Mouse (Mus musculus) liver, embryonic 14.5 days (tissue): Measurements from ENCODE around the gene Prkg1. TPM values are rescaled to one million over a fixed set of nuclear protein-coding genes. Genes with fewer than 3 reads are reported as not detected.

Source experiments
- ATAC-seq: fragments of 200-750 bp; cut with Nextera tagmentation; 2 replicates; pipeline ENCODE4 v1.8.0; 2017; ENCODE audit warnings: moderate number of reproducible peaks, mild to moderate bottlenecking, moderate library complexity; ENCODE audit not compliant: insufficient read depth
- DNase-seq, 3 experiments: peaks; one replicate each; pipeline ENCODE4 v3.0.0-alpha.2; 2012 to 2013; ENCODE audit warnings: low read depth in 3 of 3, low spot score in 3 of 3
- H3K27ac ChIP-seq: fragments of 300-500 bp; sonication (generic); 2 replicates; pipeline ENCODE4 v1.5.1; 2014; ENCODE audit warnings: moderate library complexity, mild to moderate bottlenecking, control low read depth, inconsistent platforms
- H3K27me3 ChIP-seq: fragments of 300-500 bp; sonication (generic); 2 replicates; pipeline ENCODE4 v1.6.1; 2014; ENCODE audit warnings: mild to moderate bottlenecking, low read length, moderate library complexity; ENCODE audit not compliant: control insufficient read depth, insufficient read depth
- H3K36me3 ChIP-seq: fragments of 300-500 bp; sonication (generic); replicated peaks from 2 replicates; pipeline ENCODE4 v1.6.1; 2014; ENCODE audit warnings: low read depth; ENCODE audit not compliant: control insufficient read depth, insufficient read depth
- H3K4me1 ChIP-seq, 2 experiments: fragments of 200-500 bp in 1 of 2; fragments of 300-500 bp in 1 of 2; sonication (generic) in 1 of 2; replicated peaks; 2 replicates each; pipeline ENCODE4 v1.6.1; 2012 to 2014; ENCODE audit warnings: antibody characterized with exemption in 1 of 2, inconsistent platforms in 1 of 2, low read length in 1 of 2; ENCODE audit not compliant: control insufficient read depth in 2 of 2, insufficient read depth in 2 of 2
- H3K4me2 ChIP-seq: fragments of 300-500 bp; sonication (generic); 2 replicates; pipeline ENCODE4 v1.6.1; 2014; ENCODE audit warnings: low read depth, mild to moderate bottlenecking, control low read depth, moderate library complexity
- H3K4me3 ChIP-seq, 2 experiments: fragments of 200-500 bp in 1 of 2; fragments of 300-500 bp in 1 of 2; sonication (generic) in 1 of 2; 2 replicates each; pipeline ENCODE4 v1.5.1; 2012 to 2014; ENCODE audit warnings: low read depth in 2 of 2, low read length in 2 of 2, mild to moderate bottlenecking in 2 of 2, control low read depth in 1 of 2, inconsistent platforms in 1 of 2, moderate library complexity in 1 of 2; ENCODE audit not compliant: insufficient read depth in 1 of 2
- H3K9ac ChIP-seq: fragments of 300-500 bp; sonication (generic); replicated peaks from 2 replicates; pipeline ENCODE4 v1.6.1; 2014; ENCODE audit warnings: mild to moderate bottlenecking, control low read depth, moderate library complexity
- H3K9me3 ChIP-seq: fragments of 300-500 bp; sonication (generic); 2 replicates; pipeline ENCODE4 v1.6.1; 2016; ENCODE audit warnings: low read length, mixed read lengths; ENCODE audit not compliant: control insufficient read depth
- CTCF ChIP-seq: IDR thresholded peaks from 2 replicates; pipeline ENCODE4 v1.5.1; 2016; ENCODE audit warnings: antibody characterized with exemption, low read depth, control low read depth
- EP300 ChIP-seq: IDR thresholded peaks from 2 replicates; pipeline ENCODE4 v1.6.1; 2016; ENCODE audit warnings: antibody characterized with exemption, low read depth
- WGBS: fragments of 180-500 bp; shearing (Covaris S2); extraction: QIAGEN DNeasy Blood & Tissue Kit; methylation state at CpG from one replicate; pipeline ENCODE4 v1.1.7; 2014; ENCODE audit not compliant: insufficient replicate concordance; 5-methylcytosine and 5-hydroxymethylcytosine counted together
- polyA plus RNA-seq, 2 experiments: library from polyadenylated mRNA; depleted of rRNA in 1 of 2; stranded (reverse) in 1 of 2; unstranded in 1 of 2; fragments of >200 nt; fragmentation: Nextera tagmentation in 1 of 2; extraction: Ambion mirVana in 1 of 2; gene quantifications; 2 replicates each; pipeline versions ENCODE4 v1.2.1 to v1.2.3; 2012 to 2014

Gene Prkg1
- polyA plus RNA-seq, 2 experiments: 0.47 to 0.50 TPM

DNA sequence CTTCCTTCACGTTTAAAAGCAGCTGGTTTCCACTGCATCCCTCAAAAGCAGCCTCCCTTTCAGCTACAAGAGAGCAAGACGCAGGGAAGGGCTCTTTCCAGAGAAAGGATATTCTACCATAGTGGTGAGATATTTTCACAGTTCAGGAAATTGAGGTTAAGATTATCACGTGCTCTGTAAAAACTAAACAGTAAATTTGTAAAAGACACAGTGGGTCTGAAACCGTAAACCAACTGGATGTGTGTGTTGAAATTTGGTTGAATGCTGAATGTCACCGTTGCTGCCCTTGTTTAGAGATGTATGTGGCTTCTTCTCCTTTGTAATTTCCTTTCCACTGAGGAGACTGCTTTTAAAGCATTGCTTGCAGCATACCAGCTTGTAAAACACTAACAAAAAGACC is 565.2 kb downstream of the Prkg1 start:
- no peaks in the 10 kb centered on the region for H3K9me3 ChIP-seq
- no peaks in the 10 kb centered on the region for H3K27me3 ChIP-seq
- WGBS: 7% methylated on average over 5 of the region's 5 CpGs
- DNase-seq: no peak
- no peak overlapping the region for H3K27ac ChIP-seq
- H3K4me2 ChIP-seq: no peak overlapping the region
- no peak for TF ChIP-seq EP300
- TF ChIP-seq CTCF: no peak
- no peak overlapping the region for H3K9ac ChIP-seq
- H3K4me3 ChIP-seq: no peak overlapping the region
- no peaks in the 10 kb centered on the region for H3K36me3 ChIP-seq
- 0 out of 4 replicates have a peak, but pooled peaks cover 0 to 3% of the 10 kb centered on the region in 2 experiments for H3K4me1 ChIP-seq
- ATAC-seq: no peak

- Histone ChIP-seq H3K4me2 (no peak overlapping the region), H3K36me3 (no peaks in the 10 kb centered on the region), H3K27ac (no peak overlapping the region), H3K4me1 (0 out of 4 replicates have a peak, but pooled peaks cover 0 to 3% of the 10 kb centered on the region in 2 experiments), H3K9ac (no peak overlapping the region), H3K4me3 (no peak overlapping the region), H3K27me3 (no peaks in the 10 kb centered on the region), H3K9me3 (no peaks in the 10 kb centered on the region)
- no peak for DNase-seq
- ATAC-seq: no peak
- TF ChIP-seq EP300 (no peak), CTCF (no peak)
- WGBS: 38% methylated on average over 4 of the region's 4 CpGs
Observed at GRCm38 (mm10) chr19:31198461-31198860, 566.4 kb downstream of the Prkg1 start.

- H3K36me3 ChIP-seq: no peaks in the 10 kb centered on the region
- TF ChIP-seq EP300 (no peak), CTCF (no peak)
- no peak overlapping the region for H3K27ac ChIP-seq
- ATAC-seq (no peak), DNase-seq (no peak)
- no peak overlapping the region for H3K4me2 ChIP-seq
- no peaks in the 10 kb centered on the region for H3K9me3 ChIP-seq
- no peak overlapping the region for H3K9ac ChIP-seq
- 0 out of 4 replicates have a peak, but pooled peaks cover 0 to 3% of the 10 kb centered on the region in 2 experiments for H3K4me1 ChIP-seq
- no peak overlapping the region for H3K4me3 ChIP-seq
- WGBS: 66% methylated on average over 6 of the region's 6 CpGs
- no peaks in the 10 kb centered on the region for H3K27me3 ChIP-seq
Observed at GRCm38 (mm10) chr19:31197076-31197475, 567.8 kb downstream of the Prkg1 start.

- Histone ChIP-seq H3K4me2 (no peak overlapping the region), H3K36me3 (no peaks in the 10 kb centered on the region), H3K9ac (no peak overlapping the region), H3K4me3 (no peak overlapping the region), H3K27me3 (no peaks in the 10 kb centered on the region), H3K27ac (no peak overlapping the region), H3K4me1 (no peaks in the 10 kb centered on the region), H3K9me3 (no peaks in the 10 kb centered on the region)
- no peak for ATAC-seq
- no peak for TF ChIP-seq CTCF
- no peak for TF ChIP-seq EP300
- DNase-seq: no peak
- WGBS: 57% methylated on average over 6 of the region's 6 CpGs
Observed at GRCm38 (mm10) chr19:31188559-31189218, 576.1 kb downstream of the Prkg1 start.

DNA sequence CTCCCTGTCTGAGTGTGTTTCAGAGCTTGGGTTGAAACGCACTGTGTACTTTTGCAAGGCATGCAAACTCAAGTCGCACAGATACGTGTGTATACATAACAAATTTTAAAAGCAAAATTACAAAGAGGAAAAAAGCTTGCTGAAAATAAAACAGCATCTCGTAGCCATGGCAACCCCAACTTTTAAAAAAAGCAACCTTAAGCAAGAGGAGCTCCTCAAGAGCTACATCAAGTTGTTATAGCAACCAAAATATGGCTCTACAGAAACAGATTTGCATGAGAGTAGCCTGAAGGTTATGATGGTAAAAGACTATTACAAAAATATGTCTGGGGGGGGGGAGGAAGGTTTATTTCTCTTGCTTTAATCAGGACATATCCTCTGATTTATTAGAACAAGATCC is 584.1 kb downstream of the Prkg1 start:
- Histone ChIP-seq H3K9me3 (no peaks in the 10 kb centered on the region), H3K27me3 (no peaks in the 10 kb centered on the region), H3K27ac (no peak overlapping the region), H3K4me1 (peaks cover 0 to 2% of the 10 kb centered on the region in 2 experiments; a peak in 1 of 4 replicates), H3K4me3 (no peak overlapping the region), H3K4me2 (no peak overlapping the region), H3K36me3 (no peaks in the 10 kb centered on the region), H3K9ac (no peak overlapping the region)
- no peak for DNase-seq
- TF ChIP-seq CTCF (no peak), EP300 (no peak)
- no peak for ATAC-seq
- 65% methylated on average over 4 of the region's 4 CpGs for WGBS
